Mouse (Mus musculus) large intestine, adult 2 months (tissue): Measurements from ENCODE around the gene Kcns1. TPM values are rescaled to one million over a fixed set of nuclear protein-coding genes. Genes with fewer than 3 reads are reported as not detected.

ENCODE experiments used
- DNase-seq: peaks from one replicate; pipeline ENCODE4 v3.0.0-alpha.2; 2012; ENCODE audit warnings: low read depth, low spot score
- WGBS: fragments of 180-500 bp; shearing (Covaris S2); methylation state at CpG from one replicate; pipeline ENCODE4 v1.1.7; 2018; 5-methylcytosine and 5-hydroxymethylcytosine counted together
- polyA plus RNA-seq: library from polyadenylated mRNA; depleted of rRNA; stranded (reverse); fragments of >200 nt; gene quantifications from 2 replicates; pipeline ENCODE4 v1.2.3, GENCODE M21; 2012

Gene Kcns1
- polyA plus RNA-seq, 1 experiment, result 0.05 TPM

DNA sequence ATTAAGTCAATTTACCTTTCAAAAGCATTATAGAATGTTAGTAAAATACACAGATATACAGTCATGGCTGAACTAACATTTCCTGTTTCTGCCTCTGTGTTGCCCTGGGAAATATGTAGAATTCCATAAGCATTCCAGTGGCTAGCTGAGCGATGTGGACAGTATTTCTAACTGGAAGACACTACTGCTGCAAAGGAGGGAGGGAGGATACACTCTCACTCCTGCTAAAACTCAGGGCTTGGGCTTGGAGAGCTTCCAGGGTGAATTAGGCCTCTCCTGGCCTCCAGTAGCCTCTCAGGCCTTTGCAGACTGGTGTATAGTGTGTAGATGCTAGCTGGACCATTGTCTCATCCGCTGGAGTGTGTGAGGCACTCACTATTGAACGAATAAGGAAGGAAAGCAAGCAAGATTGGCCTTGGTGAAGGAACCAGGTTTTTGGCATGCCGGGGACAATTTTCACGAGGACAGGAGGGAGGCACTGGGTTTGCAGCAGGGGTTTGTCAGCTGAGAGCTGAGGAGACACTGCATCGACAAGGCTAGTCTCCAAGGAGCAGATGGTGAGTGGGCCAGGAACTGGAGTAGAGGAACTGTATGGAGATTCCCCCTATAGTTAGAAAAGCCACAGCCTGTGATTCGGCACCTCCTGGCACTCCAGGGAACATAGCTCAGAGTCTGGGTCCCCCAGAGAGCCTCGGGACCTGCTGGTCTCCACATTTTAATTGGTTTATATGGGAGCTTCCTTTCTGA is 3.9 kb upstream of the Kcns1 start:
- WGBS, result 70% methylated on average over 8 of the region's 8 CpGs
- DNase-seq, result no peak

GRCm38 (mm10) chr2:164173394-164173793 is 2.5 kb upstream of the Kcns1 start:
- WGBS, result 55% methylated on average over 3 of the region's 3 CpGs
- DNase-seq, result no peak

DNA sequence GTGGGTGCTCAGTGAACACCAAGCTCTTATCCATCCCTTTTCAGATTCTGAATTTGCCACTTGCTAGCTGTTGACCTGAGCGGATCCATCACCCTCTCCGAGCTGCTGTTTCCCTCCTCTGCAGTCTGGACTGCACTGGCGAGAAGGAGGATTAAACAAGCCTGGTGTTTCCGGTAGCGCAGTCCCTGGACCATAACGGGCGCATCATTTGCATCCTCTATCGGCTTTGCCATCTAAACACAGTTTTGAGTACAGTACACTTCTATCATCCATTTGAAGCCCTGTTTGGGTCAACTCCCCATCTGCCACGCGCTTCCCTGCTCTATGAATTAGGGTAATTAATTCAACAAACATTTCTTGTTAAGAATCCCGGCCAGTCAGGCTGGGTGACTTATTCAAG is 587 bp downstream of the Kcns1 start:
- WGBS, result 10% methylated on average over 11 of the region's 11 CpGs
- DNase-seq, result no peak

DNA sequence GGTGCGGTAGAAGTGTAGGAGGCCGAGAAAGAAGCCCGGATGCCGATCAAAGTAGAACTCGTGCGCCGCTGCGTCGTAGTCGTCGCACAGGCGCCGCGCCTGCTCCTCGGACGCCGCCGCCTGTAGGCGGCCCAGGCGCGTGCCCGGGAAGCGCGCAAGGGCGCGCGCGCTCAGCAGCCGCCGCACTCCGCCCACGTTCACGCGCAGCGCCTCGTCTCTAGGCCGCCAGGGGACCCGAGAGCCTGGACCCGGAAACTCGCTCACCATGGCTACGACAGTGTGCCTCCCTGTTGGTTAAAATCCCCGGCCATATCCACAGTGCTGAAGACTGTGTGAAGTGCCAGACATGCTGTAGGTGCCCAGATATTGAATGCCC is 2.4 kb downstream of the Kcns1 start:
- no peak for DNase-seq
- WGBS, result 17% methylated on average over 42 of the region's 42 CpGs

GRCm38 (mm10) chr2:164167752-164168570 is 3.0 kb downstream of the Kcns1 start:
- WGBS, result 21% methylated on average over 90 of the region's 90 CpGs
- no peak for DNase-seq

- WGBS, result 76% methylated on average over 5 of the region's 5 CpGs
- no peak for DNase-seq
These were observed 6.0 kb downstream of the Kcns1 start for GRCm38 (mm10) chr2:164164941-164165340.

DNA sequence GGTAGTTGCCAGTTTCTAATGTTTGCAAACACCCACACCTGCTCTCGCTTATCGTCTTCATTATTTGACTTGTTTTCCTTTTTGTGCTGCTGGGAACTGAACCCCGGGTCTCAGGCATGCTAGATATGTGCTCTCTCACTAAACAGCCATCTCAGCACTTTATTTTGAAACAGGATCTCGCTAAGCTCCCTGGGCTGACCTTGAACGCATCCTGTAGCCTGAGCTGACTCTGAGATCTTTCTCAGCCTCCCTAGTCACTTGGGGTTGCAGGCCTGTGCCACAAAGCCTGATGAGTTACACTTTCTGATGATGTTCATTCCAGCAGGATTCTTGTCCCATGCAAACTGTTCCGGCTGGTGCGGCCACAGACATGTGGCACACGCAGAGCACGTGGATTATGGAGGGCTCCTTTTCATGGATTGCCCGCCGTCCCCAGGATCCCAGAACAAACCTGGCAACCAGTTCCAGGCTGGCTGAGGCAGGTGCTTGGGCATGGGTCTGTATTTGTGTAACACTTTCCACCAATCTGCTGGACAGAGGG is 9.3 kb downstream of the Kcns1 start:
- 70% methylated on average over 11 of the region's 11 CpGs for WGBS

GRCm38 (mm10) chr2:164158838-164159237 is 12.1 kb downstream of the Kcns1 start:
- no peak for DNase-seq
- WGBS, result 72% methylated on average over 2 of the region's 2 CpGs

More for the DNA sequence above, 9.3 kb downstream of the Kcns1 start:
- no peak for DNase-seq

GRCm38 (mm10) chr2:164156158-164156557 is 14.8 kb downstream of the Kcns1 start:
- DNase-seq, result no peak
- 85% methylated on average over 7 of the region's 7 CpGs for WGBS

DNA sequence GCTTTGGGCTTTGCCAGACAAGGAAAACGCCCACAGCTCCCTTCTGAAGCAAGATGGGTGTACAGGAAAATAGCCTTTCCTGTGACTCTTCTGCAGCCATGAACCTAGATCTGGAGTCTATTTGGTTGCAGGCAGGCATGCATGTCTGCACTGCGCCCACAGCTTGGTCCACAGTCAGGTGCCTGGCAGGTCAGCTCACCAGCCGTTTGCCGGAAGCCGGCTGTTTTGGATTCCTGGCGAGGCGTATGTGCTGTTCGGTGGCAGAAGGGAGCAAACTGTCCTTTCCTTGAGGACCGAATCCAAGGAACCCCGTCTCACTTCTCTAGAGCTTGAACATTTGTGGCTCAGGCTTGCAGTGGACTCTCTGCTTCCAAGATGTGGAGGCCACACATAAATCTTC is 16.9 kb downstream of the Kcns1 start:
- no peak for DNase-seq
- WGBS, result 90% methylated on average over 10 of the region's 10 CpGs

- DNase-seq, result no peak
- 94% methylated on average over 11 of the region's 11 CpGs for WGBS
These were observed 18.6 kb downstream of the Kcns1 start for GRCm38 (mm10) chr2:164152341-164152740.

GRCm38 (mm10) chr2:164150086-164150760 is 20.7 kb downstream of the Kcns1 start:
- WGBS, result 68% methylated on average over 14 of the region's 14 CpGs
- no peak for DNase-seq

DNA sequence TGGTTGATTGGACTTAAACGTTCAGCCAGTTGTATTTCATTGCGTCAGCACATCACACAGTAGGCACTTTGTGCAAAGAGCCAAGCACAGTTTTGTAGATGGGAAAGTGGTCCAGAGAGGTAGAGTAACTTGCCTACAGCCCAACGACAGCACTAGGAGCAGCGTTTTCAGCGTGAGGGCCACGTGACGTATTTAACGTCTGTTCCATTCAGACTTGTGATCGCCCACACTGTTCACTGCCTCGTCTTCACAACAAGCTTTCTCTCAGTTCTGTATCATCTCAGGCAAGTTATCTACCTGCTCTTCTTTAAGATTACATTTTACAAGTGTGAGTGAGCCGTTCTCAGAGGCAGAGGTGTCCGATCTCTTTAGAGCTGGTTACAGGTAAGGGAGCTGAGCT is 24.4 kb downstream of the Kcns1 start:
- DNase-seq, result no peak
- 93% methylated on average over 12 of the region's 12 CpGs for WGBS

GRCm38 (mm10) chr2:164144541-164144940 is 26.4 kb downstream of the Kcns1 start:
- DNase-seq, result no peak
- WGBS, result 62% methylated on average over 10 of the region's 10 CpGs

- 61% methylated on average over 6 of the region's 6 CpGs for WGBS
- no peak for DNase-seq
These were observed 26.9 kb downstream of the Kcns1 start for GRCm38 (mm10) chr2:164144025-164144424.

DNA sequence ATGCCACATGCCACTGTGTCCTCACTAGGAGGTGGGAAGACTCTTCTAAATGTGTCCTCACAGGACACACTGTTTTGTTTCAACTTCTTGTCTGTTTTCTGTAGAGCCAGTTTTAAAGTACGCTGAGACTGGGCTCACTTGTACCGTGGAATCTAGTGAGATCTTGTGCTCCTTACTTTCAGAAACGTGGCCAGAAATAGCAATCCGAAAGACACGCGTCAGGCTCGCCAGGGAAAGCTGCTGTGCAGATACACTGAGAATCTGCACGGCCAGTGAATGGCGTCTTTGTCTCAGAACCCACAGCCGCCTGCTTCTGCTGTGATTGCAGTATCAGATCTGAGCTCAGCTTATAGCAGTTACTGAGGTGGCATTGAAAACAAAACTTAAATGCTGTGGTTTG is 28.9 kb downstream of the Kcns1 start:
- 74% methylated on average over 10 of the region's 10 CpGs for WGBS
- DNase-seq, result no peak

DNA sequence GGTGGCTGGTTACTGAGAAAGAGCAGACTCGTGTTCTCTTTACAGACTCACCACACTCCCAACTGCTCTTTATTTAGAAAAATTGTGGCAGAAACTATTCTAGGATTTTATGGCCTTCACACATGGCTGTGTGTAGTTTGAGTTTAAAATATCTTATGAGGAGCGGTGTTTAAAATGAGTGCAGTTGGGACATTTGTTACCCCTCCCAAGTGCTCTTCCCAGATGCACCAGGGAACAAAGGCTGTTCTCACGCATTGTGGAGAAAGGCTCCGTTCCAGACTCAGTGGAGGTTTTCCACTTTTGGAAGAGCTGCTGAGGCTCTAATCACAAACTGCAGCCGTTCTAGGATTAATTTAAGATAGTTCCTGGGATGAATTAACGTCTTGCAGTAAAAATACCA is 33.2 kb downstream of the Kcns1 start:
- 52% methylated on average over 6 of the region's 6 CpGs for WGBS

GRCm38 (mm10) chr2:164136393-164136792 is 34.5 kb downstream of the Kcns1 start:
- WGBS, result 65% methylated on average over 2 of the region's 2 CpGs
- no peak for DNase-seq

More for the DNA sequence above, 33.2 kb downstream of the Kcns1 start:
- no peak for DNase-seq

DNA sequence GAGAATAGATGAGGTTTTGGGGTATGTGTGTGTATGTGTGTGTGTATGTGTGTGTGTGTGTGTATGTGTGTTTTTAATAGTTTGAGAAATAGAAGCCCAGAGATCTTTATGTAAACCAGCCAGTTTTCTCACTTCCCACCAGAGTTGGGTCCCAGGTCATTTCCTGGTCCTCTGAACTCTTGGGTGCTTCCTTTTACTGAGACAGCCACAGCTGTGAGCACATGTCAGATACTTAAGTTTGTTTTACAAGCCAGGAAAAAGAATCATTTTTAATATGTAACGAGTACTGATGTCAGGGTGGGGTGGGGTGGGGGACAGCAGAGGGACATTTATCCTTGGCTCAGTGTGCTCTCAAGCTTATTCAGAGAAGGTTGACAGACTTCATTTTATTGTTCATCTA is 35.5 kb downstream of the Kcns1 start:
- 27% methylated on average over 1 of the region's 1 CpGs for WGBS

GRCm38 (mm10) chr2:164134563-164134962 is 36.4 kb downstream of the Kcns1 start:
- DNase-seq, result no peak
- WGBS, result 66% methylated on average over 6 of the region's 6 CpGs

More for the DNA sequence above, 35.5 kb downstream of the Kcns1 start:
- DNase-seq, result no peak
